Mouse (Mus musculus) forebrain, embryonic 15.5 days (tissue): Measurements from ENCODE around the gene Yipf6. TPM values are rescaled to one million over a fixed set of nuclear protein-coding genes. Genes with fewer than 3 reads are reported as not detected.
"Not testable (repeated sequence)": the region's sequence is repeated elsewhere in the genome, so short reads cannot be mapped to it uniquely, and the experiment has no call there.

Experiments
- ATAC-seq: fragments of 200-750 bp; cut with Nextera tagmentation; replicated peaks from 2 replicates; pipeline ENCODE4 v1.8.0; 2017; ENCODE audit warnings: mild to moderate bottlenecking, moderate TSS enrichment, moderate library complexity
- H3K27ac ChIP-seq: fragments of 300-500 bp; sonication (generic); replicated peaks from 2 replicates; pipeline ENCODE4 v1.5.1; 2015; ENCODE audit warnings: mild to moderate bottlenecking, inconsistent platforms
- H3K27me3 ChIP-seq: fragments of 300-500 bp; sonication (generic); 2 replicates; pipeline ENCODE4 v1.6.1; 2015; ENCODE audit warnings: inconsistent platforms
- H3K36me3 ChIP-seq: fragments of 300-500 bp; sonication (generic); 2 replicates; pipeline ENCODE4 v1.6.1; 2015; ENCODE audit warnings: mild to moderate bottlenecking, inconsistent platforms
- H3K4me1 ChIP-seq: fragments of 300-500 bp; sonication (generic); 2 replicates; pipeline ENCODE4 v1.6.1; 2015; ENCODE audit warnings: inconsistent platforms
- H3K4me2 ChIP-seq: fragments of 300-500 bp; sonication (generic); replicated peaks from 2 replicates; pipeline ENCODE4 v1.6.1; 2015; ENCODE audit warnings: mild to moderate bottlenecking, inconsistent platforms
- H3K4me3 ChIP-seq: fragments of 300-500 bp; sonication (generic); 2 replicates; pipeline ENCODE4 v1.5.1; 2015; ENCODE audit warnings: mild to moderate bottlenecking, inconsistent platforms
- H3K9ac ChIP-seq: fragments of 300-500 bp; sonication (generic); replicated peaks from 2 replicates; pipeline ENCODE4 v1.6.1; 2015; ENCODE audit warnings: mild to moderate bottlenecking, inconsistent platforms
- H3K9me3 ChIP-seq: fragments of 300-500 bp; sonication (generic); 2 replicates; pipeline ENCODE4 v1.6.1; 2016; ENCODE audit warnings: inconsistent platforms
- WGBS: fragments of 180-500 bp; shearing (Covaris S2); methylation state at CpG from one replicate; pipeline ENCODE4 v1.1.7; 2015; ENCODE audit warnings: mixed read lengths; 5-methylcytosine and 5-hydroxymethylcytosine counted together
- polyA plus RNA-seq: library from polyadenylated mRNA; unstranded; fragments of >200 nt; fragmentation: Nextera tagmentation; extraction: Ambion mirVana; gene quantifications from 2 replicates; pipeline ENCODE4 v1.2.1, GENCODE M21; 2015

Yipf6 gene
- polyA plus RNA-seq, 1 experiment from 2014 or later, result 21.2 TPM

DNA sequence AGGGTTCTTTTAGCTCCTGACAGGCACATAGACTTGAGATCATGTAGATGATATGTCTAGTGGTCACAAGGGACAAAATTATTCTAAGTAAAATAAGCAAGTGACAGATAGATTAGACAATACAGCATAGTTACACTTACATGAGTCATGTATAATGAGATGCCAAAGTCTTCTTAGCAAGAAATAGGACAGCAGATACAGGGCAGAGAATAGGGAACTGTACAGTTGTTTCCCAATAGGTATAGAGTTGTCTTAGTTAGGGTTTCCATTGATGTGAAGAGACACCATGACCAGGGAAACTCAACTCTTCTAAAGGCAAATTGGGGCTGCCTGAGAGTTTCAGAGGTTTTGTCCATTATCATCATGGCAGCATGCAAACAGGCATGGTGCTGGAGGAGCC lies 27.6 kb downstream of the Yipf6 start:
- H3K9ac ChIP-seq, result no peak overlapping the region
- no peak overlapping the region for H3K4me3 ChIP-seq
- H3K36me3 ChIP-seq, result no peaks in the 10 kb centered on the region
- H3K9me3 ChIP-seq, result no peaks in the 10 kb centered on the region
- H3K27ac ChIP-seq, result no peak overlapping the region
- H3K4me2 ChIP-seq, result no peak overlapping the region
- ATAC-seq, result no peak
- H3K27me3 ChIP-seq, result no peaks in the 10 kb centered on the region
- H3K4me1 ChIP-seq, result no peaks in the 10 kb centered on the region

DNA sequence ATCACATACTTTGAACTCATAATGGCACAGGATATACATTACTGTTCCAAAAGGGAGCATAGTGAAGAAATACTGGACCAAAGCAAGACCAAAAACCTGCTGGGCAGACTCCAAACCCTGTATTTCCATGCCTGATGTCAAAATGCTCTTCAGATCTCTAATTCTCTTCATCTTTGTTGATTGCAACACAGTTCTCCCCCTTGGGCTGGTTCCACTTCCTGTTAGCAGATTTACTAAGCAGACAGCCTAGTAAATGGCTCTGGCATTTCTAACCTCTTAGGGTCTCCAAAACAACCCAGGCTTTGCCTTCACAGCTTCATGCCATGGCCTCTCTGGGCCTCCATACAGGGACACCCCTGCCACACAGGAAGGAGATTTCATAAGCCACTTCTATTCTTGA lies 28.4 kb downstream of the Yipf6 start:
- H3K27me3 ChIP-seq, result no peaks in the 10 kb centered on the region
- H3K4me3 ChIP-seq, result no peak overlapping the region
- H3K36me3 ChIP-seq, result no peaks in the 10 kb centered on the region
- H3K9me3 ChIP-seq, result no peaks in the 10 kb centered on the region
- H3K27ac ChIP-seq, result no peak overlapping the region
- H3K9ac ChIP-seq, result no peak overlapping the region
- H3K4me2 ChIP-seq, result no peak overlapping the region
- ATAC-seq, result no peak
- H3K4me1 ChIP-seq, result no peaks in the 10 kb centered on the region

DNA sequence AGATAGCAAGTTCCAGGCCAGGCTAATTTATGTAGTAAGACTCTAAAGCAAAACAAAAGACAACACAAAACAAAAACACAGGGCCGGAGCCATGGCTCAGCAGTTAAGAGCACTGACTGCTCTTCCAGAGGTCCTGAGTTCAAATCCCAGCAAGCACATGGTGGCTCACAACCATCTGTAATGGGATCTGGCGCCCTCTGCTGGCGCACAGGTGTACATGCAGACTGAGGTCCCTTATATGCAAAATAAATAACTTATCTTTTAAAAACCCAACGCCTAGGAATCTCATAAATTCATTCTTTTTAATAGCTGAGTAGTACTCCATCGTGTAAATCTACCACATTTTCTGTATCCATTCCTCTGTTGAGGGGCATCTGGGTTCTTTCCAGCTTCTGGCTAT lies 50.5 kb downstream of the Yipf6 start:
- H3K36me3 ChIP-seq, H3K9ac ChIP-seq, H3K9me3 ChIP-seq, H3K27ac ChIP-seq, H3K27me3 ChIP-seq, H3K4me2 ChIP-seq, H3K4me3 ChIP-seq, H3K4me1 ChIP-seq, ATAC-seq: not testable (repeated sequence)
- 58% methylated on average over 5 of the region's 5 CpGs for WGBS

DNA sequence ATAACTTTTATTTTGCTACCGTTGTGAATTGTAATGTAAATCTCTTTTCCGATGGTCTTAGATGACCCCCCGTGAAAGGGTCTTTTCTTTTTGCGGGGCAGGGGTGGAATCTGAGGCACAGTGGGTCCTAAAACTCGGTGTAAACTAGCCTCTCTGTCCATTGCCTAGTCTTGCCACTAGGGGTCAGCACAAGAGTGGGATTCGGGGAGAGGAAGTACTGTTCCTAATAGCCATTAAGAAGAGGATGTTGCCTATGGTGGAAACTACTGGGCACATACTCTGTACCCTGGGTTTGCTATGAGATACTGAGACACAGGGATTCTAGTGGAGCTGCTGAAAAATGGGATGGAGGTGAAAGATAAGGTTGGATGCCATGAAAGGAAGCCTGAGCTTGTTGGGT lies 53.5 kb downstream of the Yipf6 start:
- Histone ChIP-seq H3K4me3 (no peak overlapping the region), H3K36me3 (no peaks in the 10 kb centered on the region), H3K27ac (no peak overlapping the region), H3K9ac (no peak overlapping the region), H3K27me3 (no peaks in the 10 kb centered on the region), H3K4me1 (no peaks in the 10 kb centered on the region), H3K4me2 (no peak overlapping the region), H3K9me3 (no peaks in the 10 kb centered on the region)
- ATAC-seq, result peak; percentile 41; the same call in 1 of the 2 replicates
- WGBS, result 33% methylated on average over 6 of the region's 6 CpGs

Other genes starting within 250 kb of the Yipf6 start
- gene Ophn1, start 45.3 kb upstream of the Yipf6 start, polyA plus RNA-seq, result 40.8 and 41.7 TPM in 2 replicates
- gene Stard8, start 66.9 kb downstream of the Yipf6 start, polyA plus RNA-seq, result 3.9 and 4.6 TPM in 2 replicates
- 74.8 and 86.5 TPM in 2 replicates for gene Efnb1, start 199.8 kb downstream of the Yipf6 start, polyA plus RNA-seq